Mouse (Mus musculus) effector memory CD4-positive, alpha-beta T cell, adult 7 months (primary cell): ENCODE results near the gene Mpo. TPM values are rescaled to one million over a fixed set of nuclear protein-coding genes. Genes with fewer than 3 reads are reported as not detected.

ENCODE experiments used
- polyA plus RNA-seq: library from polyadenylated mRNA; unstranded; fragments of 100-300 nt; shearing (Covaris generic); gene quantifications from one replicate; pipeline ENCODE4 v1.2.1, GENCODE M21; 2017

The Mpo gene
- 0.21 TPM for polyA plus RNA-seq

DNA sequence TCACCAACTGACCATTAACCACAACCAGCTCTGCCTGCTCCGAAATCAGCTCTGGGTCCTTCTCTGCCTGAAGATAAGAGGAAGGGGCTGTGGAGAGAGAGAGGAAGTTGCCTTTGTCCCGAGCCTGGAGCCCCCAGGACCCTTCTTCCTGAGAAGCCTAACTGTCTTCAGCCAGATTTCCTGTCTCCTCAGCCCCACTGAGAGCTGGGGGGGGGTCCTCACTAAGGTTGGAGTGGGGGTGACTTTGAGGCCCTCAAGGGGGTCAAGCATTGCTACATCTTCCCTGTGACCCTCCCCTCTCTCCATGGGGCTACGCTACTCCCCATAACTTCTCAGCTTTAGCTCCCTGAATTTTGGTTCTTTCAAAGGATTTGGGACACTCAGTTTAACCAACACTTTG is at the start of gene Mpo:
Gene Mpo (plus strand): TSS at position 122 of the 400 bp plus-strand sequence.

DNA sequence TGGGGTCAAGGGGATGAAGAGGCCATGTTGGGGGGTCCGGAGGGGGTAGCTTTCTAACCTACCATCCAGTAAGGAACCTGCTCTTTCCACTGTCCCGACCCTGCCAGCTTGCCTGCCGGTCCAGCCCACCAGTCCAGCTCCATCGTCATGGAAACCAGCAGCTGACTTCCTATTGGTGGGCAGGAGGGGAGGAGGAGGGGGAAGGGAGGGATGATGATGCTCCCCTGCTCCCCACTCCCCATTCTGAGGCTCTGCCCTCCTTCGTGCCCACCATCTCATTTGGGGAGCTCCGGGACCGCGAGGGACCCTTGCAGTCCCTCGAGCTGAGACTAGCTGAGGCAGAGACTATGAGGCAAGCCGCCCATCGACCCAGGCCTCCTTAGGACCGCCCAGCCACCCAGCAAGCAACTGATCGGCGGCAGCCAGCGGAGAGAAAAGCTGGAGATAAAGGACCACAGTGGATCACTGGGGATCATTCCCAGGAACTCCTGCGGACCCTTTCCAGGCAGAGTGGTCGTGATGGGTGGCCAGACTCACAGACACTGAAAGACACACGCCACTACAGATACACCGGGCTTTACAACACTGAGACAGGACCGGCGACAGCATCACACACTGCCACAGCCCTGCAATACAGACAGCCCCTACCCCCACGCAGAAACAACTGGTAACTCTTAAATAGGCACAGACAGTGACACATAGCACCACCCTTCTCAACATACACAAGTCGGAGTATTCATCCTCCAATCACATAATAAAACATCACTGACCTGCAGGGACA is 32.9 kb upstream of the Mpo start, which contains the start of gene Tspoap1:
Gene Tspoap1 (plus strand): TSS at position 241 of the 781 bp plus-strand sequence.

DNA sequence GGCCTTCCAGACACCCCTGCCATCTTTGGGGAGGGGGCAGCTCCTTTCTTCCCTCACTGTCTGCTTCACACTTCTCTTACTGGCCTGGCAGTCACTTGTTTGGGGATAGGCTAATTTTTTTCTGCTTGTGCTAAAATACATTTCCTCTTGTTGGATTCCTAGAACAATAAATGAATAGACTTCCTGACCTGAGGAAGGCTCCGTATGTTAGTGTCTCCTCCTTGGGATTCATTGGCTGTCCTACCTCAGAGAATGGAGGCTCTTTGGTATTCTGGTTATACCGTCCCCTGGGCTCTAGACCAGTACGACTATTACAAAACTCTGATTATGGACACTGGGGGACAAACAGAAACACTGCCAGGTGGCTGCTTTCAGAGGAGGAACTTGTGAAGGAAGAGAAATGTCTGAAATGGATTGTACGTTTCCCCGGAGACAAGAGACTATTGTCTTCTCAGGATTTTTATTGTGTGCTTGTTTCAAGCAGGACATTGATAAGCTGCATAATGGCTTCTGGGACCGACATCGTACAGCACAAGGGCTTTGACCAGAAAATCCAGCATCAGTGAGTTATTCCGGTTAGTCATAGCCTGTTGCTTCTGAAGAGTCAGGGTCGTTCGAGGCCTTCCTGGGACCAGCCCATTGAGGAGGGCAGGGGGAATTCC is 35.0 kb downstream of the Mpo start, which contains the start of gene Lpo:
Gene Lpo (minus strand): TSS at position 51 of the 662 bp plus-strand sequence.

DNA sequence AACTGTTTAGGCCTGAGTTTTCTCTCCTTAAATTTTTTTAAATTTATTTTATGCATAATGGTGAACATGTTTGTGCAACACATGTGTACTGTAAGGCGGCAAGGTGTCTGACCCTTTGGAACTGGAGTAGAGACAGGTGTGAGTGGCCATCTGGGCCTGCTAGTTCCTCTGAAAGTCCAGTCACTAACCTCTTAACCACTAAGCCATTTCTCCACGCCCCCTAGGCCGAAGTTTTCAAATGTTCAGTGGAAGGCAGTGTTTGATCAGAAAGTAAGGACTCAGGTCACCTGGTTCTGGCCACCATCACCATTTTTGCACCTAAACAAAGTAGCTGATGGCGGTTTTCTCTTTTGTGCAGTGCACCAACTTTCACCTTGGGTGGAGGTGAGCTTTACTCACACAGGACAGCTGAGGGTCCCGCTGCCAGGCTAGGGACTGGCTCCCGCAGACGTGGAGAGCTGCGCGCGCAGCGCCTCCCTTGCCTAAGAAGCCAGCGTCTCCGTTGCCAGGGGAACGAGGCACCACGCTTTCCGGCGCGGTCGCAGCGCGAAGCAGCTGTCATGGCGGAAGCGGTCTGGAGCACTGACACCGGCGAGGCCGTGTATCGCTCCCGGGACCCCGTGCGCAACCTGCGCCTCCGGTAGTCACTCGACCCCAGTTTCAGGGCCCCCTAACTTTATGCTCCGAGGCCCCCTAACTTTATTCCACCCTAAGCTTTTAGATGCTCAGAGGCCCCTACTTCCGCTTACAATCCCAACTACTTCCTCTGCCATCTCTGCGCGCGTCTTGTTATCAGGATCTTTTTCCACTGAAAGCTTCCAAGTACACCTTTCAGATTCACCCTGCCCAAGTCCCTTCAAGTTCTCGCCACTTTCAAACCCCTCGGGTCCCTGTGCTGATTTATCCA is 59.6 kb downstream of the Mpo start, which contains the start of gene Mks1:
Gene Mks1 (plus strand): TSS at position 526 of the 907 bp plus-strand sequence.

Other genes with a start within 250 kb of the Mpo start
- not detected for gene Gm11492, start 226.9 kb upstream of the Mpo start, polyA plus RNA-seq
- gene Sept4, start 224.7 kb upstream of the Mpo start, polyA plus RNA-seq, result 3.5 TPM
- 19.6 TPM for gene Mtmr4, start 201.4 kb upstream of the Mpo start, polyA plus RNA-seq
- gene Hsf5, start 176.4 kb upstream of the Mpo start, polyA plus RNA-seq, result 0.15 TPM
- 6.2 TPM for gene Rnf43, start 130.9 kb upstream of the Mpo start, polyA plus RNA-seq
- gene Supt4a, start 56.0 kb upstream of the Mpo start, polyA plus RNA-seq, result 541 TPM
- 1.3 TPM for gene Tspoap1, start 33.0 kb upstream of the Mpo start, polyA plus RNA-seq
- gene Lpo, start 34.7 kb downstream of the Mpo start, polyA plus RNA-seq, result not detected
- 11.4 TPM for gene Mks1, start 59.6 kb downstream of the Mpo start, polyA plus RNA-seq
- gene Epx, start 82.0 kb downstream of the Mpo start, polyA plus RNA-seq, result not detected
- gene Olfr462, start 98.7 kb downstream of the Mpo start, polyA plus RNA-seq, result not detected
- gene Olfr463, start 103.8 kb downstream of the Mpo start, polyA plus RNA-seq, result not detected
- 0.33 TPM for gene Olfr464, start 127.4 kb downstream of the Mpo start, polyA plus RNA-seq
- 15.7 TPM for gene Dynll2, start 194.0 kb downstream of the Mpo start, polyA plus RNA-seq